Mouse (Mus musculus) embryonic facial prominence, embryonic 15.5 days (tissue): ENCODE results near the gene Smg6. TPM values are rescaled to one million over a fixed set of nuclear protein-coding genes. Genes with fewer than 3 reads are reported as not detected.
A peak's percentile ranks its signal among the peaks of the same experiment; 100 is the strongest.

ENCODE experiments used
- ATAC-seq: fragments of 200-750 bp; cut with Nextera tagmentation; 2 replicates; pipeline ENCODE4 v1.8.0; 2017; ENCODE audit warnings: low read depth, moderate TSS enrichment; ENCODE audit not compliant: insufficient number of reproducible peaks, low FRiP score, low TSS enrichment
- H3K27ac ChIP-seq: fragments of 300-500 bp; sonication (generic); replicated peaks from 2 replicates; pipeline ENCODE4 v1.5.1; 2015; ENCODE audit warnings: mild to moderate bottlenecking, inconsistent platforms
- H3K27me3 ChIP-seq: fragments of 300-500 bp; sonication (generic); 2 replicates; pipeline ENCODE4 v1.6.1; 2015; ENCODE audit warnings: inconsistent platforms
- H3K36me3 ChIP-seq: fragments of 300-500 bp; sonication (generic); 2 replicates; pipeline ENCODE4 v1.6.1; 2015; ENCODE audit warnings: mild to moderate bottlenecking, inconsistent platforms
- H3K4me1 ChIP-seq: fragments of 300-500 bp; sonication (generic); 2 replicates; pipeline ENCODE4 v1.6.1; 2015; ENCODE audit warnings: inconsistent platforms
- H3K4me2 ChIP-seq: fragments of 300-500 bp; sonication (generic); replicated peaks from 2 replicates; pipeline ENCODE4 v1.6.1; 2015; ENCODE audit warnings: mild to moderate bottlenecking, inconsistent platforms
- H3K4me3 ChIP-seq: fragments of 300-500 bp; sonication (generic); replicated peaks from 2 replicates; pipeline ENCODE4 v1.5.1; 2015; ENCODE audit warnings: mild to moderate bottlenecking, inconsistent platforms
- H3K9ac ChIP-seq: fragments of 300-500 bp; sonication (generic); 2 replicates; pipeline ENCODE4 v1.6.1; 2015; ENCODE audit warnings: inconsistent platforms
- H3K9me3 ChIP-seq: fragments of 300-500 bp; sonication (generic); replicated peaks from 2 replicates; pipeline ENCODE4 v1.6.1; 2016; ENCODE audit warnings: inconsistent platforms
- WGBS: fragments of 180-500 bp; shearing (Covaris S2); methylation state at CpG from one replicate; pipeline ENCODE4 v1.1.7; 2015; 5-methylcytosine and 5-hydroxymethylcytosine counted together
- polyA plus RNA-seq: library from polyadenylated mRNA; unstranded; fragments of >200 nt; fragmentation: Nextera tagmentation; extraction: Ambion mirVana; gene quantifications from 2 replicates; pipeline ENCODE4 v1.2.1, GENCODE M21; 2015

Gene Smg6
- polyA plus RNA-seq, 1 experiment from 2014 or later = 18.1 TPM

GRCm38 (mm10) chr11:75017831-75018230, 92.2 kb downstream of the Smg6 start:
- H3K27ac ChIP-seq = peak overlapping the region; percentile 90

GRCm38 (mm10) chr11:75026977-75027376, 101.4 kb downstream of the Smg6 start:
- 68% methylated on average over 3 of the region's 3 CpGs for WGBS
- no peak for ATAC-seq

More at GRCm38 (mm10) chr11:75017831-75018230, 92.2 kb downstream of the Smg6 start:
- Histone ChIP-seq H3K27me3 (no peaks in the 10 kb centered on the region), H3K36me3 (no peaks in the 10 kb centered on the region), H3K4me1 (peaks cover 42% of the 10 kb centered on the region), H3K9ac (no peak overlapping the region), H3K4me3 (no peak overlapping the region), H3K9me3 (no peaks in the 10 kb centered on the region), H3K4me2 (no peak overlapping the region)
- ATAC-seq = no peak
- 59% methylated on average over 2 of the region's 2 CpGs for WGBS

GRCm38 (mm10) chr11:75027616-75028015, 102.0 kb downstream of the Smg6 start:
- no peak for ATAC-seq
- no peak overlapping the region for H3K9ac ChIP-seq
- H3K27me3 ChIP-seq = no peaks in the 10 kb centered on the region
- 0 out of 2 replicates have a peak, but pooled peaks cover 7% of the 10 kb centered on the region for H3K4me1 ChIP-seq
- no peak overlapping the region for H3K27ac ChIP-seq
- H3K4me2 ChIP-seq = no peak overlapping the region
- no peaks in the 10 kb centered on the region for H3K9me3 ChIP-seq
- H3K4me3 ChIP-seq = no peak overlapping the region
- no peaks in the 10 kb centered on the region for H3K36me3 ChIP-seq
- WGBS = 56% methylated on average over 2 of the region's 2 CpGs

More at GRCm38 (mm10) chr11:75026977-75027376, 101.4 kb downstream of the Smg6 start:
- Histone ChIP-seq H3K36me3 (no peaks in the 10 kb centered on the region), H3K4me3 (no peak overlapping the region), H3K27ac (no peak overlapping the region), H3K4me1 (0 out of 2 replicates have a peak, but pooled peaks cover 7% of the 10 kb centered on the region), H3K27me3 (no peaks in the 10 kb centered on the region), H3K9ac (no peak overlapping the region), H3K9me3 (no peaks in the 10 kb centered on the region), H3K4me2 (no peak overlapping the region)

- no peak overlapping the region for H3K4me3 ChIP-seq
- no peaks in the 10 kb centered on the region for H3K27me3 ChIP-seq
- H3K36me3 ChIP-seq = no peaks in the 10 kb centered on the region
- ATAC-seq = no peak
- no peak overlapping the region for H3K4me2 ChIP-seq
- no peak overlapping the region for H3K27ac ChIP-seq
- no peaks in the 10 kb centered on the region for H3K9me3 ChIP-seq
- 0 out of 2 replicates have a peak, but pooled peaks cover 7% of the 10 kb centered on the region for H3K4me1 ChIP-seq
- WGBS = 33% methylated on average over 2 of the region's 2 CpGs
- no peak overlapping the region for H3K9ac ChIP-seq
Observed at GRCm38 (mm10) chr11:75031251-75031650, 105.6 kb downstream of the Smg6 start.

- H3K36me3 ChIP-seq = no peaks in the 10 kb centered on the region
- no peaks in the 10 kb centered on the region for H3K9me3 ChIP-seq
- ATAC-seq = no peak
- no peak overlapping the region for H3K4me3 ChIP-seq
- H3K4me2 ChIP-seq = no peak overlapping the region
- H3K4me1 ChIP-seq = 0 out of 2 replicates have a peak, but pooled peaks cover 7% of the 10 kb centered on the region
- H3K27ac ChIP-seq = no peak overlapping the region
- no peak overlapping the region for H3K9ac ChIP-seq
- WGBS = 57% methylated on average over 2 of the region's 2 CpGs
- H3K27me3 ChIP-seq = no peaks in the 10 kb centered on the region
Observed at GRCm38 (mm10) chr11:75032946-75033345, 107.3 kb downstream of the Smg6 start.

- no peak for ATAC-seq
- no peak overlapping the region for H3K4me3 ChIP-seq
- H3K36me3 ChIP-seq = peaks cover 3% of the 10 kb centered on the region
- H3K27me3 ChIP-seq = no peaks in the 10 kb centered on the region
- no peaks in the 10 kb centered on the region for H3K9me3 ChIP-seq
- no peak overlapping the region for H3K4me2 ChIP-seq
- WGBS = 65% methylated on average over 5 of the region's 5 CpGs
- H3K4me1 ChIP-seq = 0 out of 2 replicates have a peak, but pooled peaks cover 7% of the 10 kb centered on the region
- 0 out of 2 replicates have a peak overlapping the region, but pooled peaks have one; percentile 48 for H3K27ac ChIP-seq
- no peak overlapping the region for H3K9ac ChIP-seq
Observed at GRCm38 (mm10) chr11:75033581-75034067, 108.0 kb downstream of the Smg6 start.

- Histone ChIP-seq H3K4me1 (0 out of 2 replicates have a peak, but pooled peaks cover 7% of the 10 kb centered on the region), H3K9me3 (no peaks in the 10 kb centered on the region), H3K4me2 (no peak overlapping the region), H3K27me3 (no peaks in the 10 kb centered on the region), H3K4me3 (no peak overlapping the region), H3K9ac (no peak overlapping the region), H3K36me3 (peaks cover 6% of the 10 kb centered on the region), H3K27ac (no peak overlapping the region)
- 75% methylated on average over 3 of the region's 3 CpGs for whole genome bisulfite sequencing
- ATAC-seq = no peak
Observed at GRCm38 (mm10) chr11:75034104-75034503, 108.5 kb downstream of the Smg6 start.

- no peaks in the 10 kb centered on the region for H3K27me3 ChIP-seq
- ATAC-seq = no peak
- peak overlapping the region; percentile 39; the same call in 1 of the 2 replicates for H3K27ac ChIP-seq
- H3K4me3 ChIP-seq = no peak overlapping the region
- 69% methylated on average over 3 of the region's 3 CpGs for WGBS
- H3K36me3 ChIP-seq = peaks cover 11% of the 10 kb centered on the region
- H3K9me3 ChIP-seq = no peaks in the 10 kb centered on the region
- no peak overlapping the region for H3K4me2 ChIP-seq
- no peak overlapping the region for H3K9ac ChIP-seq
- peaks cover 26% of the 10 kb centered on the region for H3K4me1 ChIP-seq
Observed at GRCm38 (mm10) chr11:75044333-75044732, 118.7 kb downstream of the Smg6 start.

- ATAC-seq = no peak
- H3K9me3 ChIP-seq = no peaks in the 10 kb centered on the region
- 82% methylated on average over 4 of the region's 4 CpGs for WGBS
Observed at GRCm38 (mm10) chr11:75045822-75046221, 120.2 kb downstream of the Smg6 start.

GRCm38 (mm10) chr11:75046638-75047037, 121.0 kb downstream of the Smg6 start:
- H3K4me1 ChIP-seq = peaks cover 42% of the 10 kb centered on the region
- no peak overlapping the region for H3K9ac ChIP-seq
- H3K4me2 ChIP-seq = no peak overlapping the region
- H3K27me3 ChIP-seq = no peaks in the 10 kb centered on the region
- H3K4me3 ChIP-seq = no peak overlapping the region
- ATAC-seq = no peak
- H3K27ac ChIP-seq = peak overlapping the region; percentile 81
- WGBS = 60% methylated on average over 3 of the region's 3 CpGs
- H3K36me3 ChIP-seq = peaks cover 7% of the 10 kb centered on the region
- H3K9me3 ChIP-seq = no peaks in the 10 kb centered on the region

More at GRCm38 (mm10) chr11:75045822-75046221, 120.2 kb downstream of the Smg6 start:
- no peak overlapping the region for H3K4me2 ChIP-seq
- peaks cover 34% of the 10 kb centered on the region for H3K4me1 ChIP-seq
- no peaks in the 10 kb centered on the region for H3K27me3 ChIP-seq
- H3K9ac ChIP-seq = no peak overlapping the region
- H3K4me3 ChIP-seq = no peak overlapping the region
- peaks cover 11% of the 10 kb centered on the region for H3K36me3 ChIP-seq
- 0 out of 2 replicates have a peak overlapping the region, but pooled peaks have one; percentile 7 for H3K27ac ChIP-seq

- no peaks in the 10 kb centered on the region for H3K27me3 ChIP-seq
- H3K9me3 ChIP-seq = no peaks in the 10 kb centered on the region
- ATAC-seq = peak; percentile 90
- H3K9ac ChIP-seq = no peak overlapping the region
- H3K27ac ChIP-seq = peak overlapping the region; percentile 81
- no peak overlapping the region for H3K4me2 ChIP-seq
- 19% methylated on average over 6 of the region's 6 CpGs for WGBS
- H3K36me3 ChIP-seq = peaks cover 4% of the 10 kb centered on the region
- H3K4me1 ChIP-seq = peaks cover 46% of the 10 kb centered on the region
- H3K4me3 ChIP-seq = no peak overlapping the region
Observed at GRCm38 (mm10) chr11:75047066-75047465, 121.4 kb downstream of the Smg6 start.
